Mouse (Mus musculus): ENCODE measurements at regions not wholly inside any gene's neighbourhood (a gene's known extent, or its start where the extent isn't known, plus 50 kb on each side); places are given as distances from the start of the nearest gene placed in this dataset.

GRCm38 (mm10) chr17:88318207-88318791 lies 122.2 kb upstream of the Foxn2 start:
- no peak for TF ChIP-seq CTCF (IDR thresholded peaks at IDR 0.05; ENCODE audit: borderline replicate concordance, extremely low read depth, insufficient read depth, insufficient read length)
- TF ChIP-seq POLR2A (IDR thresholded peaks at IDR 0.05; ENCODE audit: borderline replicate concordance, extremely low read depth, insufficient read depth, insufficient read length, poor library complexity, severe bottlenecking), result no peak
